Mouse (Mus musculus) Patski (cell line): ENCODE data around the gene Wwc2. TPM values are rescaled to one million over a fixed set of nuclear protein-coding genes. Genes with fewer than 3 reads are reported as not detected.

Source experiments
- ATAC-seq: fragments of 100-300 bp; one replicate; pipeline ENCODE4 v1.8.0; 2021
- CTCF ChIA-PET: fragments of 350-600 bp; sonication (Branson Sonifier 250); formaldehyde crosslinking; loops from one replicate; lab custom pipeline; 2022; ENCODE audit warnings: inconsistent platforms; lab: Charles Lee
- POLR2A ChIA-PET: fragments of 350-600 bp; sonication (Branson Sonifier 250); formaldehyde crosslinking; loops from one replicate; lab custom pipeline; 2022; ENCODE audit warnings: antibody characterized with exemption, inconsistent platforms; lab: Charles Lee
- DNase-seq: peaks from one replicate; pipeline ENCODE4 v3.0.0-alpha.2; 2011; ENCODE audit warnings: low read depth, low spot score
- H3K27me3 ChIP-seq: fragments of 371-371 bp; one replicate; pipeline ENCODE4 v1.5.1; 2021
- CTCF ChIP-seq: fragments of 100-300 bp; IDR thresholded peaks from one replicate; pipeline ENCODE4 v1.5.1; 2021
- in situ Hi-C: fragments of 300-500 bp; cut with MboI; formaldehyde crosslinking; loops from 3 replicates; pipeline ENCODE4 v1.11.1; 2018; ENCODE audit warnings: low pct_unique_long_range_greater_than_20kb, mixed read lengths
- polyA plus RNA-seq: library from polyadenylated mRNA; unstranded; gene quantifications from one replicate; pipeline ENCODE4 v1.2.3, GENCODE M21; 2021

Gene Wwc2
- polyA plus RNA-seq, 1 experiment from 2014 or later: 62.1 TPM

DNA sequence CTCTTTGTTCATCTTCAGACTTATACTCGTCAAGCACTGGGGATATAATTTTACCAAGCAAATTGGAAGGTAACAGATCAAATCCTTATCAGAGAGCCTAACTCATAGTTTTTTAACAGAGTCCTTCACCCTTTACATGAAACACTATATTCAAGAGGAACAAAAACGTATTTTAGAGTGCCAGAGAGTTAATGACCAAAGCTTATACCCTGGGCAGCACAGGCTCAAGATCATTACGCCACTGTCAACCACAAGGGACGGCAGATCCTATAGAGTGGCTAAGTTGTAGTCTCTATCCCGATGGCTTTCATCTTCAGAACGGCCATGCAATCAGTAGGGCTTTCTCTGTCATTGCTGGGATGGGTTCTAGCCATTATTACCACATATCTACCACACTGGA is 168.9 kb downstream of the Wwc2 start, which contains the start of gene Cldn24:
Gene Cldn24, plus strand, starts transcription at position 301 of the 400 bp plus-strand sequence.
- no peak for ATAC-seq
- in situ Hi-C loops: no loop called here
- no peak for TF ChIP-seq CTCF
- CTCF ChIA-PET: no interaction called here
- no peak for DNase-seq
- POLR2A ChIA-PET: no interaction called here
- H3K27me3 ChIP-seq: no peaks in the 10 kb centered on the region

DNA sequence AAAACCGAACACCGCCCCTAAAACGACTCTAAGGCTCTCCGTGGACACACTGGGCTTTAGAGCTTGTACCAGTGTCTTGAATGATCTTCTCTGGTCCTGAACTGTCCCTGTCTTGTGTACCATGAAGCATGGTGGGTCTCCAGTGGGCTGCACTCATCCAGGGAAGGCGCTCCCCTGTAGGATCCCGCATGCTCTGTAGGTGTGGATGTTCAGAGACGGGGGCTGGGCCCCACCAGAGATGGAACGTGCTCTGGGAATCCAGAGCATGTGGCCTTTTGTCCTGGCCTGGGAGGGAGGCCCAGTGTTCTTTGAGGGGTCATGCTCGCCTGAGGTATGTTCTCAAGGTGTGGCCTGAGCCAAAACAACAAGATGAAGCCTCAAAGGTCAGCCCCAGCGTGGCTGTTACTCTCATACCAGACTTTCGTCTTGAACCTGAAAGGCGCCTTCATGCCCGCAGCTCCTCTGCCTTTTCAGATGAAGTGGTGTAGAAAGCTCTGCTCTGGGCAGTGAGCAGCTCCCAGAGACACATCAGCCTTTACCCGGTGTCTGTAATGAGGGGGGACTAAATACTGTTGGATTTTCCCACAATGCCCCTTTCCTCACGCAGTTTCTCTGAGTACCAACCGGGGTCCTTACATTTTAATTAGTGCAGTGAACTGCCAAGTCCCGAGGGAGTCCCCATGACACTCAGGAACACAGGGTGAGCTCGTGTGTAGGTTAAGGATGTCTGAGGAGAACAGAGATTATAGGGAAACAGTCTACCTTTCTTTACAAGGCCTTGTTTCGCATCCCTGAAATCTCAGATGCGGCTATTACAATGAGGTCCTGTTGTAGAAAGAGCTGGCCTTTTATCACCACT is 169.6 kb downstream of the Wwc2 start:
- no peak for DNase-seq
- in situ Hi-C loops: no loop called here
- ATAC-seq: no peak

DNA sequence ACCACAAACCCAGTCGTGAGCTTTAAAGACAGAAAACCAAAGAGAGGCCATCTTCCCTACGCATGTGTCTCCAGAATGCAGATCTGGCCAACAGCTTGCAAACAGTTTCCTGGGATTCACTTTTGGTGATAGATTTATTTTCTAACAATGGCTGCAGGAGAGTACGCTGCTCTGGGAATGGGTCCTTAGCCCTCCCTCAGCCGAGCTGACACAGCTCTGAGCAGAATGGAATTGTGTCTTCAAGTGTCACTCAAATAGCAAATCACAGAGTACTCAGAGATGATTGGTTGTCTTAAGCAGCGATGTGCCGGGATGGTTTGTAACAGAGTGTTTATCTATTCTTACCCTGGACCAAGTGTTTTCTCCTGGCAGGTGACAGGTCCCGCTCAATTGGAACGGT is 171.7 kb downstream of the Wwc2 start:
- no peak for TF ChIP-seq CTCF
- POLR2A ChIA-PET: no interaction called here
- DNase-seq (no peak), ATAC-seq (no peak)
- CTCF ChIA-PET: no interaction called here
- no peaks in the 10 kb centered on the region for H3K27me3 ChIP-seq
- in situ Hi-C loops: no loop called here

More for the DNA sequence above, 169.6 kb downstream of the Wwc2 start:
- no peak for TF ChIP-seq CTCF
- POLR2A ChIA-PET: no interaction called here
- CTCF ChIA-PET: no interaction called here
- no peaks in the 10 kb centered on the region for H3K27me3 ChIP-seq

DNA sequence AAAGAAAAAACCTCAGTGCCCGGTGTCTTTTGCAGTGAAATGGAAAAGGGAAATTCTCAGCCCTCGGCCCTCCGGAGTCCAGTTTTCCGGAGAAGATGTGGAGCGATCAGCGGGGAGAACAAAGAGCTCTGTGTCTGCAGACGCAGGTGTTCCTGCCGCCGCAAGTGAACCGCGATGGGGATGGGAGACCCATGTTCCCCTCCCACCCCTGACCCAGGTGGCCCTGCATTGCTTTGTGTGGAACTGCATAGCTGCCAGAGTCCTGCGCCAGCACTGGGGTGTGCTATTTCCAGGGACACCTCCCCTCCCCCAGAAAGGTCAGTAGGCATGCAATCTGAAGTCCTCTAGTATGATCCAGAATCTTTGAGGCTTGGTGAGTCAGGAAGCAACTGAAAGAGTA is 179.5 kb downstream of the Wwc2 start:
- DNase-seq (no peak), ATAC-seq (no peak)
- in situ Hi-C loops: no loop called here
- ChIA-PET POLR2A (no interaction called here), CTCF (no interaction called here)
- no peak for TF ChIP-seq CTCF
- H3K27me3 ChIP-seq: no peaks in the 10 kb centered on the region

DNA sequence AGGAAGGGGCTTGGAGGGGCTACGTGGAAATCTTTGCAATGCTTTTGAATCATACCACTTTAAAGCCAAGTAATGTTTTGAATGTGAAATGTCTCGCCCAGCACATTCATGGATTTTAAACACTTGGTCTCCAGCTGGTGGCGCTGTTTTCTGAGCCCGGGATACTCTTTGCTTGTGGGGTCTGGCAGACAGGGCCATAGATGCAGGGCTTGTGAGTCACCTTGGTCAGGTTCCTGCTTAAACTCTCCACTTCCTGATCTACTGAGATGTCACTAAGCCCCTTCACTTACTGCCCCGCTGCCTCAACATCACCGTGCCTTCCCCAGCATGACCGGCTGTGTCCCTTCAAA is 180.1 kb downstream of the Wwc2 start:
- H3K27me3 ChIP-seq: no peaks in the 10 kb centered on the region
- TF ChIP-seq CTCF: no peak
- DNase-seq: no peak
- ChIA-PET POLR2A (no interaction called here), CTCF (no interaction called here)
- ATAC-seq: no peak
- in situ Hi-C loops: no loop called here

DNA sequence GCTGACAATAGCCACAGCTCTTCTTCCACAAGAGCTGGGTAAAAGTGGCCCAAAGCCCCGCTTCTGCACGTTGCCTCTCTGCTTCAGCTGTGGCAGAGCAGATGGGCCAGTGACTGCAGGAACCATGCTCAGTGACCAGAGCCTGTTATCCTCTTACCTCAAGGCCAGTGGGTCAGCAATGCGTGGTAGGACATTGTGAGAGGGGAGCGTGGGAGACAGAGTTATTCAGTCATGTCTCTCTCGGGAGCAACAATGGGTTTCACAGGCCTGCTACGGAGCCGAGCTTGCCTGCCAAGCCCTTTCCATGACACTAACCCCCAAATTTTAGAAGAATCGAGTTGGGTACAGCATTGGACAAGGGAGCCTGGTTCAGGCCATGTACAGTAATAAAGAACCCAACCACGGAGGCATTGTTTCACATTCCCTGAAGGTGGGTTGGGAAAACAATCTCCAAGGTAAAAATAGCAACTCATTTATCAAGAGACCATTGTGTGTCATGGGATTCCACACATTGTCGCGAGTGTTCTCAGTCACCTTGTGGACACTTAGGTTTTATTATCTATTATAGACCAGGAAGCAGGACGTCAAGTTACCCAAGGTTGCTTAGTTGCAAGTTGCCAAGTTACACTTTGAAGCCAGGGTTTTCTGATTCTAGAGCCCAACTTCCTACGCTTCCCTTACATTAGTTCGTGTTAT is 180.6 kb downstream of the Wwc2 start:
- ATAC-seq (no peak), DNase-seq (no peak)
- CTCF ChIA-PET: no interaction called here
- no peak for TF ChIP-seq CTCF
- H3K27me3 ChIP-seq: no peaks in the 10 kb centered on the region
- POLR2A ChIA-PET: no interaction called here
- in situ Hi-C loops: no loop called here

DNA sequence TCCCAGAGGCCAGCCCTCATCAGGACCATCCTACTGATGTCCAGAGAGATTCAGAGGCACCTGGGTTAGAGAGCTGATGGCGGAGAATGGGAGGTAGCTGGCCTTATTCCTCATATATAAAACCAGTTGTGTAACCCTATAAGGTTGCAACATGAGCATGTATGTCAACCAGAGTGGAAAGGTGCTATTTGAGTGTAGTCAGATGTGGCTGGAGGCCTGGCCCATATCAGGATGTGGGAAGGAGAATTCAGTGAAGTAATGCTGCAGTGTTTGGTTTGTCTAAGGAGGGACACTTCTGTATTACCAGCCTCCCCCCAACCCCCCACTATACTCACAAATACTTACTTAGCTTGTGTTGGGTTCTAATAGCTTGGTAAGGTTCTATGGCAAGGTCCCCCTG is 186.5 kb downstream of the Wwc2 start:
- ChIA-PET POLR2A (interaction anchor here (1.3 kb wide), 1 partner anchor 35 kb away, joined by 4 read pairs; no protein-coding TSS in a partner anchor), CTCF (no interaction called here)
- H3K27me3 ChIP-seq: no peaks in the 10 kb centered on the region
- DNase-seq (no peak), ATAC-seq (no peak)
- in situ Hi-C loops: no loop called here
- TF ChIP-seq CTCF: no peak

DNA sequence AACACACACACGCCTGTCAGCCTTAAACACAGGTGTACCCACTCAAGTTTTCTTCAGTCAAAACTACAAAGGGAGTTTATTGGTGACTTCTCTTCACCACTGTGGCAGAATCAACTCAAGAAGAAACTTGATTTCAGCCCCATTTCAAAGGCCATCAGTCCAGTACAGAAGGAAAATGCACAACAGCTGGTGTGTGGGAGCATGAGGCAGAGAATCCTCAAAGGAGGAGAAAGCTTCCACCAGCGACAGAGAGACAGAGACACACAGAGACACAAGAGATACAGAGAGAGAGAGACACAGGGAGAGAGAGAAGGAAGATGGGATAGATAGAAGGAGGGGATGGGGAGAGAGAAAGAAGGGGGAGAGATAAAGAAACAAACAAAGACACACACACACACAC is 188.4 kb downstream of the Wwc2 start:
- ChIA-PET CTCF (interaction anchor here (0.9 to 1.3 kb wide), 2 partner anchors 21 to 49 kb away, joined by 3 read pairs; no protein-coding TSS in a partner anchor), POLR2A (no interaction called here)
- no peak for TF ChIP-seq CTCF
- in situ Hi-C loops: no loop called here
- no peak for ATAC-seq
- DNase-seq: no peak
- no peaks in the 10 kb centered on the region for H3K27me3 ChIP-seq

DNA sequence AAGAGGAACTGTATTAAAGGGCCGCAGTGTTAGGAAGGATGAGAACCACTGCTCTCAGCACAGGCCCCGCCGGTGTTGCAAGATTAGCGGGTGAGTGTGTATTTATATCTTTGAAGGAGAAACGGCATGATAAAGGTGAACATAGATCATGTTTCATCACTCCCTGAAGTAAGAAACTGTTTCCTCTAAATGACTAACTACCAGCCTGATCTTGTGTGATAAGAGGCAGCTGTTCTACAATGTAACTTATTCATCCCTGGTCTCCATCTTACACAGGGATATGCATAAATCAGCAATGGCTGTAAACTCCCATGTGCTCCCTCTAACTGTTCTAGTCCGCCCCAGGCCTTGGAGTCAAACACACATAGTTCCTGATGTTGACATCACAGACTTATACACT is 191.3 kb downstream of the Wwc2 start:
- ChIA-PET CTCF (no interaction called here), POLR2A (no interaction called here)
- no peak for TF ChIP-seq CTCF
- ATAC-seq: no peak
- H3K27me3 ChIP-seq: no peaks in the 10 kb centered on the region
- DNase-seq: no peak
- in situ Hi-C loops: no loop called here

DNA sequence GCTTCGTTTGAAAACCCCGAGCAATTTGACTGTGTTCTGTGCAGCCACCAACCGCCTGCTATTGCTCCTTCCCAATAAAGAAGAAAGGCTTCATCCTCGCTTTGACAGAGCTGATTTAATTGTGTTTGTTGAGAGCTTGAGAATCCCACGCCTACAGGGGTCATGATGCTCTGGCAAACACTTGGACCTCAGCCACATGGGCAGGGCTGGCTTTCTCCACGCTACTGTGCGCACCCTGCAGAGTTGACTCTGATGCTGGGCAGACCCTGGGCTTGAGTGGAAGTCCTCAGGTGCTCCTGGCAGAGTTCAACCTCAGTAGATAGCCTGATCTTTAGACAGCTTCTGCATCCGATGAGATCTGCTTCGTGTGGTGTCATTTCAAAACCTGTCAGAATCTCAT is 198.7 kb downstream of the Wwc2 start:
- TF ChIP-seq CTCF: no peak
- in situ Hi-C loops: no loop called here
- no peak for DNase-seq
- POLR2A ChIA-PET: no interaction called here
- H3K27me3 ChIP-seq: peaks cover 21% of the 10 kb centered on the region
- no peak for ATAC-seq
- CTCF ChIA-PET: no interaction called here

DNA sequence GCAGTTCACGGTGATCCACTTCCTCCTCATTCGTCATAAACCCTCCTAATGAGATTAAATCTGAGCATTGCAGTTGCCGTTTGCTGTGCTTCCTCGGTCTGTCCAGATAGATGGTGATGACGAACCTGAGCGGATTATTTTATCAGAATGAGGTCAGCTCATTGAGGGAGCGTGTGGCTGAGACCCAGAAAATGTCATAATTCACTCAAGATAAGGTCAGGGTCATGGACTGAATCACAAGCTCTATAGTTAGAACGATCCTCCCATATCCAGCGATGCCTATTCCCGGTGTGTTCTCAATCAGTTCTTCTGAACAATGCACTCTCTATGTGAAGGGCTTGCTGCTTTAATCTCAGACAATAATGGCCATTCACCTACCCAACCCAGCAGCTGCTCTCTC is 203.0 kb downstream of the Wwc2 start:
- no peak for TF ChIP-seq CTCF
- no peak for ATAC-seq
- POLR2A ChIA-PET: no interaction called here
- in situ Hi-C loops: no loop called here
- CTCF ChIA-PET: no interaction called here
- no peak for DNase-seq
- H3K27me3 ChIP-seq: peaks cover 21% of the 10 kb centered on the region
